Mouse (Mus musculus): ENCODE results near the gene 4930556J24Rik. TPM values are rescaled to one million over a fixed set of nuclear protein-coding genes. Genes with fewer than 3 reads are reported as not detected.

Gene 4930556J24Rik
- polyA plus RNA-seq, 2 experiments, result not detected

- no peak overlapping the region for H3K27ac ChIP-seq (replicated peaks; ENCODE audit: low read depth, low read length)
- H3K9ac ChIP-seq (ENCODE audit: low read depth, low read length, severe bottlenecking), result no peak overlapping the region
- H3K36me3 ChIP-seq (ENCODE audit: control insufficient read depth, insufficient read depth, low read length), result peaks cover 32% of the 10 kb centered on the region
- no peak for DNase-seq (ENCODE audit: low spot score)
- 92% methylated on average over 9 of the region's 9 CpGs for WGBS
- no peak for TF ChIP-seq POLR2A (IDR thresholded peaks at IDR 0.05; ENCODE audit: borderline replicate concordance, extremely low read depth, insufficient read depth, insufficient read length)
- H3K27me3 ChIP-seq (ENCODE audit: control insufficient read depth, insufficient read depth, low read length), result no peaks in the 10 kb centered on the region
- H3K4me3 ChIP-seq (replicated peaks; ENCODE audit: low read length), result no peak overlapping the region
- no peaks in the 10 kb centered on the region for H3K4me1 ChIP-seq (ENCODE audit: control insufficient read depth, insufficient read depth, low read length)
- no peaks in the 10 kb centered on the region for H3K9me3 ChIP-seq (ENCODE audit: control insufficient read depth, low read length)
- no peak for ATAC-seq (ENCODE audit: low FRiP score, low read depth)
- H3K4me2 ChIP-seq (replicated peaks; ENCODE audit: low read depth, low read length, severe bottlenecking), result no peak overlapping the region
Measured at GRCm38 (mm10) chr11:3922115-3922514, 54.5 kb downstream of the 4930556J24Rik start.

- H3K27ac ChIP-seq (replicated peaks; ENCODE audit: low read depth, low read length), result no peak overlapping the region
- WGBS, result 35% methylated on average over 8 of the region's 8 CpGs
- no peak overlapping the region for H3K9ac ChIP-seq (ENCODE audit: low read depth, low read length, severe bottlenecking)
- H3K27me3 ChIP-seq (ENCODE audit: control insufficient read depth, insufficient read depth, low read length), result no peaks in the 10 kb centered on the region
- no peak for ATAC-seq (ENCODE audit: low FRiP score, low read depth)
- DNase-seq (ENCODE audit: low spot score), result peak; percentile 26
- no peaks in the 10 kb centered on the region for H3K4me1 ChIP-seq (ENCODE audit: control insufficient read depth, insufficient read depth, low read length)
- TF ChIP-seq POLR2A (IDR thresholded peaks at IDR 0.05; ENCODE audit: borderline replicate concordance, extremely low read depth, insufficient read depth, insufficient read length), result no peak
- H3K36me3 ChIP-seq (ENCODE audit: control insufficient read depth, insufficient read depth, low read length), result peaks cover 30% of the 10 kb centered on the region
- no peaks in the 10 kb centered on the region for H3K9me3 ChIP-seq (ENCODE audit: control insufficient read depth, low read length)
- no peak overlapping the region for H3K4me2 ChIP-seq (replicated peaks; ENCODE audit: low read depth, low read length, severe bottlenecking)
- no peak overlapping the region for H3K4me3 ChIP-seq (replicated peaks; ENCODE audit: low read length)
Measured at GRCm38 (mm10) chr11:3921281-3921850, 55.2 kb downstream of the 4930556J24Rik start.

- WGBS, result 88% methylated on average over 7 of the region's 7 CpGs
- ATAC-seq (ENCODE audit: low FRiP score, low read depth) (no peak), DNase-seq (ENCODE audit: low spot score) (no peak)
- H3K4me1 ChIP-seq (ENCODE audit: control insufficient read depth, insufficient read depth, low read length), result no peaks in the 10 kb centered on the region
- H3K9me3 ChIP-seq (ENCODE audit: control insufficient read depth, low read length), result no peaks in the 10 kb centered on the region
- no peaks in the 10 kb centered on the region for H3K27me3 ChIP-seq (ENCODE audit: control insufficient read depth, insufficient read depth, low read length)
- H3K4me3 ChIP-seq (replicated peaks; ENCODE audit: low read length), result no peak overlapping the region
- no peak overlapping the region for H3K9ac ChIP-seq (ENCODE audit: low read depth, low read length, severe bottlenecking)
- H3K36me3 ChIP-seq (ENCODE audit: control insufficient read depth, insufficient read depth, low read length), result peaks cover 22% of the 10 kb centered on the region
- H3K27ac ChIP-seq (replicated peaks; ENCODE audit: low read depth, low read length), result no peak overlapping the region
- no peak overlapping the region for H3K4me2 ChIP-seq (replicated peaks; ENCODE audit: low read depth, low read length, severe bottlenecking)
- TF ChIP-seq POLR2A (IDR thresholded peaks at IDR 0.05; ENCODE audit: borderline replicate concordance, extremely low read depth, insufficient read depth, insufficient read length), result no peak
Measured at GRCm38 (mm10) chr11:3920476-3920875, 56.1 kb downstream of the 4930556J24Rik start.

- Histone ChIP-seq H3K4me3 (replicated peaks; ENCODE audit: low read length) (no peak overlapping the region), H3K9ac (ENCODE audit: low read depth, low read length, severe bottlenecking) (no peak overlapping the region), H3K27ac (replicated peaks; ENCODE audit: low read depth, low read length) (no peak overlapping the region), H3K4me1 (ENCODE audit: control insufficient read depth, insufficient read depth, low read length) (no peaks in the 10 kb centered on the region; the same call in 1 of the 2 replicates), H3K4me2 (replicated peaks; ENCODE audit: low read depth, low read length, severe bottlenecking) (no peak overlapping the region), H3K27me3 (ENCODE audit: control insufficient read depth, insufficient read depth, low read length) (no peaks in the 10 kb centered on the region), H3K9me3 (ENCODE audit: control insufficient read depth, low read length) (no peaks in the 10 kb centered on the region), H3K36me3 (ENCODE audit: control insufficient read depth, insufficient read depth, low read length) (peaks cover 11% of the 10 kb centered on the region; the same call in 1 of the 2 replicates)
- WGBS, result 45% methylated on average over 1 of the region's 1 CpGs
- ATAC-seq (ENCODE audit: low FRiP score, low read depth), result no peak
- DNase-seq (ENCODE audit: low spot score), result no peak
- no peak for TF ChIP-seq POLR2A (IDR thresholded peaks at IDR 0.05; ENCODE audit: borderline replicate concordance, extremely low read depth, insufficient read depth, insufficient read length)
Measured at GRCm38 (mm10) chr11:3918738-3919137, 57.8 kb downstream of the 4930556J24Rik start.

- ATAC-seq (ENCODE audit: low FRiP score, low read depth) (peak; percentile 67), DNase-seq (ENCODE audit: low spot score) (peak; percentile 86)
- under 1% methylated on average over 27 of the region's 28 CpGs for WGBS
- H3K4me1 ChIP-seq (ENCODE audit: control insufficient read depth, insufficient read depth, low read length), result peaks cover 16% of the 10 kb centered on the region
- H3K27ac ChIP-seq (replicated peaks; ENCODE audit: low read depth, low read length), result peak within 1 kb of the TSS; percentile 70
- peak within 1 kb of the TSS; percentile 60 for H3K4me3 ChIP-seq (replicated peaks; ENCODE audit: low read length)
- no peak for TF ChIP-seq POLR2A (IDR thresholded peaks at IDR 0.05; ENCODE audit: borderline replicate concordance, extremely low read depth, insufficient read depth, insufficient read length)
- peak within 1 kb of the TSS; percentile 93 for H3K4me2 ChIP-seq (replicated peaks; ENCODE audit: low read depth, low read length, severe bottlenecking)
- peak within 1 kb of the TSS; percentile 52 for H3K9ac ChIP-seq (ENCODE audit: low read depth, low read length, severe bottlenecking)
- H3K9me3 ChIP-seq (ENCODE audit: control insufficient read depth, low read length), result no peaks in the 10 kb centered on the region
- peaks cover 5% of the 10 kb centered on the region for H3K27me3 ChIP-seq (ENCODE audit: control insufficient read depth, insufficient read depth, low read length)
- no peaks in the 10 kb centered on the region for H3K36me3 ChIP-seq (ENCODE audit: control insufficient read depth, insufficient read depth, low read length)
Measured at GRCm38 (mm10) chr11:3914109-3914840, 62.3 kb downstream of the 4930556J24Rik start, which contains the start of gene Slc35e4. Slc35e4 (minus strand) TSS chr11:3914664.
